Comparison of ENCODE assay signal across 8 mouse cellular contexts in the genomic region with DNA sequence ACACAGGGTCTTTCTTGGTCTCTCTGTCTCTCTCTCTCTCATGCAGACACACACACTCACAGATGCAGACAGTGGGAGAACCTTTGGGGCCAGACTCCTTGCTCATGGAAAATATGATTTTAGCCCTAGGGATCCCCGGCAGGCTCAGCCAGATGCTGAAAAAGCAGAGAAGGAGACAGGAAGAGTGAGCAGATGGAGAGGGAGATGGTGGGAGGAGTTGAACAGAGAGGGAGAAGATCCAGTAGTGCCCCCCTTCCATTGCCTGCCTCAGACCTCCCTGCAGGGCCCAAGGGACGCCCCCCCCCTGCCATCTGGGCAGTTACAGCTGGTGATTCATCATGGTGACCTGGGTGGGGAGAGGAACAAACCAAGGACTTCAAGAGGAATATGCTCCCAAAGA. TPM values are rescaled to one million over a fixed set of nuclear protein-coding genes. Genes with fewer than 3 reads are reported as not detected.
A peak's percentile ranks its signal among the peaks of the same experiment; 100 is the strongest.
DNase-seq lines count a peak whose midpoint lies in the region; ATAC-seq lines count a peak whose summit lies in the region.

No protein-coding gene starts in this region.

- H3K27ac ChIP-seq in intestine, embryonic 15.5 days: peak overlapping the region; percentile 80

- DNase-seq in adrenal gland, adult 2 months: peak; percentile 46
- DNase-seq in adrenal gland, adult 18-20 months (ENCODE audit: low spot score in 2 of 2): no peak
- DNase-seq in right cerebral cortex, adult 18-20 months: peak; percentile 32
- no peak for DNase-seq in right cerebral cortex, postnatal 10 days (ENCODE audit: low spot score in 2 of 2)
- no peak for DNase-seq in urinary bladder, adult 2 months (ENCODE audit: low spot score)
- no peak for DNase-seq in retina, embryonic 14.5 days (ENCODE audit: low spot score)

- H3K4me2 ChIP-seq in intestine, embryonic 15.5 days (replicated peaks): peak overlapping the region; percentile 30

- peaks cover 33% of the 10 kb centered on the region for H3K36me3 ChIP-seq in intestine, embryonic 15.5 days

- H3K4me1 ChIP-seq in intestine, embryonic 15.5 days (replicated peaks): peaks cover 50% of the 10 kb centered on the region

- H3K27me3 ChIP-seq in intestine, embryonic 15.5 days (replicated peaks): no peaks in the 10 kb centered on the region

- peak; percentile 42; the same call in 1 of the 2 replicates for ATAC-seq in intestine, embryonic 15.5 days
- no peak for ATAC-seq in monocyte, adult 5-6 weeks (replicated peaks; ENCODE audit: insufficient number of reproducible peaks, low FRiP score, low TSS enrichment, poor library complexity, severe bottlenecking)

- WGBS in intestine, embryonic 15.5 days: 48% methylated on average over 2 of the region's 2 CpGs

- H3K9ac ChIP-seq in intestine, embryonic 15.5 days: peak overlapping the region; percentile 21; the same call in 1 of the 2 replicates

- H3K4me3 ChIP-seq in intestine, embryonic 15.5 days (replicated peaks): no peak overlapping the region

- no peaks in the 10 kb centered on the region for H3K9me3 ChIP-seq in intestine, embryonic 15.5 days

RNA-seq across cellular contexts. Expression of gene Igfbp4, which starts 6.6 kb away (rescaled TPM):
- 100 to 1,000 TPM in 1 of 2 experiments, 10 to 100 TPM in 1; 93.9 to 147 TPM for total RNA-seq in adrenal gland, adult 2 months (2021)
- 144 and 247 TPM in 2 replicates for polyA plus RNA-seq in adrenal gland, adult 2 months (2012; rRNA removed)
- total RNA-seq in adrenal gland, adult 18-20 months (2021): 100 to 1,000 TPM in 1 of 2 experiments, 10 to 100 TPM in 1; 74.6 to 150 TPM
- polyA plus RNA-seq in intestine, embryonic 15.5 days (2015; fragmentation: Nextera tagmentation; extraction: Ambion mirVana): 426 and 441 TPM in 2 replicates
- total RNA-seq in monocyte, adult 5-6 weeks (2017): 0.43 to 5.5 TPM (median 1.2 TPM) in 3 replicates
- 248 and 341 TPM in 2 replicates for polyA plus RNA-seq in urinary bladder, adult 2 months (2012; rRNA removed)

RNA-seq across cellular contexts. Expression of gene Top2a, which starts 23.7 kb away (rescaled TPM):
- 1 to 10 TPM; 4.1 to 8.1 TPM for total RNA-seq in adrenal gland, adult 2 months (2021)
- polyA plus RNA-seq in adrenal gland, adult 2 months (2012; rRNA removed): 0.28 and 0.29 TPM in 2 replicates
- 1 to 10 TPM; 3.2 to 4.3 TPM for total RNA-seq in adrenal gland, adult 18-20 months (2021)
- polyA plus RNA-seq in intestine, embryonic 15.5 days (2015; fragmentation: Nextera tagmentation; extraction: Ambion mirVana): 183 and 194 TPM in 2 replicates
- 14.1 to 26.1 TPM (median 15.5 TPM) in 3 replicates for total RNA-seq in monocyte, adult 5-6 weeks (2017)
- 4.7 and 6.0 TPM in 2 replicates for polyA plus RNA-seq in urinary bladder, adult 2 months (2012; rRNA removed)

RNA-seq across cellular contexts. Expression of gene Tns4, which starts 41.5 kb away (rescaled TPM):
- under 1 TPM; 0.31 to 0.58 TPM for total RNA-seq in adrenal gland, adult 2 months (2021)
- 0.45 and 1.5 TPM in 2 replicates for polyA plus RNA-seq in adrenal gland, adult 2 months (2012; rRNA removed)
- under 1 TPM; 0.43 to 0.67 TPM for total RNA-seq in adrenal gland, adult 18-20 months (2021)
- polyA plus RNA-seq in intestine, embryonic 15.5 days (2015; fragmentation: Nextera tagmentation; extraction: Ambion mirVana): 0.58 and 0.93 TPM in 2 replicates
- 4.1 to 6.4 TPM (median 4.2 TPM) in 3 replicates for total RNA-seq in monocyte, adult 5-6 weeks (2017)
- 26.0 and 28.6 TPM in 2 replicates for polyA plus RNA-seq in urinary bladder, adult 2 months (2012; rRNA removed)

Comparison
In these comparisons a context has a peak if more than half of its experiments do, and no peak if none do; other contexts are left out.
1. DNase-seq: peak in adrenal gland, adult 2 months (single experiment) and right cerebral cortex, adult 18-20 months (single experiment); none in adrenal gland, adult 18-20 months (0 of 2), right cerebral cortex, postnatal 10 days (0 of 2), urinary bladder, adult 2 months (single experiment) and retina, embryonic 14.5 days (single experiment).
2. RNA of gene Igfbp4, which starts 6.6 kb away (total RNA-seq): 74.6 to 150 TPM in adrenal gland, adult 18-20 months and 93.9 to 147 TPM in adrenal gland, adult 2 months; 0.43 to 5.5 TPM in monocyte, adult 5-6 weeks; every median in the first group is over 10 times any median in the second.